Mouse (Mus musculus): ENCODE data around the gene Atg101.

DNA sequence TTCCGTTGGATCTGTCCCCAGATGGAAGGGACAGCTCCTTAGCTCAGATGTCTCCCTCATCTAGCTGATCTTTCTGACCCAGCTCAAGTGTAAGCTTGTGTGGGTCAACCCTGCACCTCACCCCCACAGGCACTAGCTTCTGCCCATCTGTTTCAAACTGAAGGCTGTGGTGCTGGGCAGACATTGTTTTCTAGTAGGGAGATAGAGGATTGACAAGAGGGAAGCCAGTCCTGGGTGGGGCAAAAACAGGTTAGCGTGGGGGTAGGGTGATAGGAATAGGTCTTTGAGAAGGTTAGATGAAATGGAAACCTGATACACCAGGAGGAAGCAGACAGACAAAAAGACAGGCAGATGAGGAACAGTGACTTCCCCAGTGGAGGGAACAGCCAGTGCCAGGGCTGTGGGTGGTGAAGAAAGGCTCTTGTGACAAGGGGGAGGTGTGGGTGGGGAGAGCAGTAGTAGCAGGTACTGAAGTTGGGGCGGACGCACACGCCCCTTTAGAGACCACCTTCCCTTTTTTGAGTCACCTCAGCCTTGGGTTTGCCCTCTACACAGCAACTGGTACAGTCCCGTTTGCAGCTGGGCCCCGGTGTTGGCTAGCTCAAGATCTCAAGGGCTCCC is 28.1 kb upstream of the Atg101 start:
- TF ChIP-seq CTCF (IDR thresholded peaks at IDR 0.05; ENCODE audit: low read depth, low read length) (no peak), POLR2A (IDR thresholded peaks at IDR 0.05; ENCODE audit: extremely low read depth, insufficient read depth, low read length) (no peak)

Measured in liver, adult 2 months (tissue).